Mouse (Mus musculus): Measurements from ENCODE around the gene Pdik1l.
"Not testable (repeated sequence)": the region's sequence is repeated elsewhere in the genome, so short reads cannot be mapped to it uniquely, and the experiment has no call there.

Gene Pdik1l

GRCm38 (mm10) chr4:134298626-134299497, 11.2 kb upstream of the Pdik1l start:
- in situ Hi-C loops (cut with MboI, MseI): loop anchor here in 1 of 2 experiments (5.0 to 10.0 kb wide), 3 partner anchors 37 to 114 kb away; partner anchors contain the start of gene Cep85

- in situ Hi-C loops (cut with MboI, MseI): loop anchor here in 1 of 2 experiments (5.0 to 10.0 kb wide), 3 partner anchors 35 to 113 kb away; partner anchors contain the start of gene Cep85
These were observed 9.7 kb upstream of the Pdik1l start for GRCm38 (mm10) chr4:134297369-134297768.

- in situ Hi-C loops (cut with MboI, MseI): loop anchor here in 1 of 2 experiments (5.0 to 10.0 kb wide), 3 partner anchors 34 to 112 kb away; partner anchors contain the start of gene Cep85
These were observed 8.8 kb upstream of the Pdik1l start for GRCm38 (mm10) chr4:134296523-134296922.

- in situ Hi-C loops (cut with MboI, MseI): loop anchor here in 1 of 2 experiments (5.0 to 10.0 kb wide), 3 partner anchors 34 to 111 kb away; partner anchors contain the start of gene Cep85
These were observed 8.4 kb upstream of the Pdik1l start for GRCm38 (mm10) chr4:134296096-134296495.

- in situ Hi-C loops (cut with MboI, MseI): loop anchor here (5.0 to 10.0 kb wide), 3 partner anchors 46 to 109 kb away; partner anchors contain the start of genes Cep85 (in 1 of the 2), Gm30191 (in 1 of the 2) and Zfp593 (in 1 of the 2)
These were observed 6.0 kb upstream of the Pdik1l start for GRCm38 (mm10) chr4:134293692-134294163.

- in situ Hi-C loops (cut with MboI, MseI): loop anchor here (5.0 to 10.0 kb wide), 3 partner anchors 46 to 108 kb away; partner anchors contain the start of genes Cep85 (in 1 of the 2), Gm30191 (in 1 of the 2) and Zfp593 (in 1 of the 2)
These were observed 5.5 kb upstream of the Pdik1l start for GRCm38 (mm10) chr4:134293061-134293691.

- in situ Hi-C loops (cut with MboI, MseI): loop anchor here (5.0 to 10.0 kb wide), 3 partner anchors 45 to 107 kb away; partner anchors contain the start of genes Cep85 (in 1 of the 2), Gm30191 (in 1 of the 2) and Zfp593 (in 1 of the 2)
These were observed 4.4 kb upstream of the Pdik1l start for GRCm38 (mm10) chr4:134292067-134292466.

- in situ Hi-C loops (cut with MboI, MseI): loop anchor here in 1 of 2 experiments (10.0 kb wide), 1 partner anchor 1156 kb away; no protein-coding TSS in a partner anchor
These were observed 932 bp upstream of the Pdik1l start for GRCm38 (mm10) chr4:134288397-134289256.

- in situ Hi-C loops (cut with MboI, MseI): loop anchor here in 1 of 2 experiments (10.0 kb wide), 1 partner anchor 1158 kb away; no protein-coding TSS in a partner anchor
These were observed 529 bp downstream of the Pdik1l start for GRCm38 (mm10) chr4:134287168-134287564.

- in situ Hi-C loops (cut with MboI, MseI): loop anchor here in 1 of 2 experiments (10.0 kb wide), 1 partner anchor 1158 kb away; no protein-coding TSS in a partner anchor
These were observed 1.2 kb downstream of the Pdik1l start for GRCm38 (mm10) chr4:134286226-134287167.

GRCm38 (mm10) chr4:134284942-134285341, 2.8 kb downstream of the Pdik1l start:
- in situ Hi-C loops (cut with MboI, MseI): loop anchor here in 1 of 2 experiments (10.0 kb wide), 1 partner anchor 1160 kb away; no protein-coding TSS in a partner anchor

- in situ Hi-C loops (cut with MboI, MseI): no loop called here
These were observed 14.0 kb downstream of the Pdik1l start for GRCm38 (mm10) chr4:134273417-134274345.

- in situ Hi-C loops (cut with MboI, MseI): no loop called here
These were observed 14.8 kb downstream of the Pdik1l start for GRCm38 (mm10) chr4:134272731-134273416.

- in situ Hi-C loops (cut with MboI, MseI): no loop called here
These were observed 15.7 kb downstream of the Pdik1l start for GRCm38 (mm10) chr4:134271979-134272378.

GRCm38 (mm10) chr4:134269622-134270021, 18.1 kb downstream of the Pdik1l start:
- in situ Hi-C loops (cut with MboI, MseI): not testable (repeated sequence)

GRCm38 (mm10) chr4:134268102-134268655, 19.5 kb downstream of the Pdik1l start:
- in situ Hi-C loops (cut with MboI, MseI): no loop called here

All from T-helper 17 cell (primary cell).